Mouse (Mus musculus): ENCODE measurements around the gene Filip1.

DNA sequence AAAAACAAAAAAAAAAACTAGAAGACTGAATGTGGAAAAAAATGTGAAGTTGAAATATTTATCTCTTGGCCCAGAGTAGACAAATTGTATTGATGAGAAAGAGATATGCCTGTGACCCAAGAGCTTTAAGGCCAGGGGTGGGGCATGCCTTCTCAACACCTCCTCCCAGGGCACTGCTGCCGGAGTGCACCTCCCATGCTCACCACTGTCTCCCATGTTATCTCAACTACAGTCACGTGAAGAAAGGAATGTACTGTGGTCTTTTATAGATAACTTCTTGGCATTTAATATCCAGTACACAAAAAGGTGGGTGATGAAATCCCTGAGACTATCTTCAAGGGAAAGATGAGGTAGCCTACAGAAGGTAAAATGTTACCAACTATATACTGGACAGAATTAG lies 64.7 kb downstream of the Filip1 start:
- TF ChIP-seq CTCF (conservative IDR thresholded peaks at IDR 0.05 in 1 of 2, IDR thresholded peaks at IDR 0.05 in 1 of 2; ENCODE audit: low read depth in 2 of 2, low read length in 2 of 2) (no peak), POLR2A (IDR thresholded peaks at IDR 0.05; ENCODE audit: low read depth, low read length) (no peak), JUN (IDR thresholded peaks at IDR 0.05; ENCODE audit: insufficient read depth, low read depth, low read length) (no peak)

Measured in CH12.LX (cell line).